Mouse (Mus musculus): ENCODE data around the gene Gm21209. TPM values are rescaled to one million over a fixed set of nuclear protein-coding genes. Genes with fewer than 3 reads are reported as not detected.
"Not testable (repeated sequence)": the region's sequence is repeated elsewhere in the genome, so short reads cannot be mapped to it uniquely, and the experiment has no call there.

Gene Gm21209
- not detected in 2 replicates for polyA plus RNA-seq (2012; rRNA removed)

DNA sequence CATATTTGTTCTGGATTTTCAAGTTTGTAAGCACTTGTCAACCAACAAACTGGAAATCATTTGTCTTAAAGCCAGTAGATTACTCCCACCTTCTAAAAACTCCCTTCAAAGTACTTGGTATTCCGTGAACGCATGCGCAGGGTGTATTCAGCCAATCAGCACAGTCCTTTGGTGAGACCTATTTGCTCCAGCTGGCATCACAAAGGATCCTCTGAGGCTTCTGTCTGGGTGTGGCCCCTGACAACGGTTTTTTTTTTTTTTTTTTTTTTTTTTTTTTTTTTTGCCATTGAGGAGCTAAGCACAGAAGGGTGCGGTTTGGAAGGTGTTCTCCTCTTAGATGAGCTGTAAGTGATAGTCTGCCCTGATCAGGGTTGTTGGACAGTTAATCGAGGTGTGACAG lies at the start of gene Gm21209:
Gene Gm21209 (plus strand): TSS at position 301 of the 400 bp plus-strand sequence.
- not testable (repeated sequence) for DNase-seq (ENCODE audit: low read depth)

Measured in gonadal fat pad, adult 2 months (tissue).